Mouse (Mus musculus): ENCODE measurements at regions not wholly inside any gene's neighbourhood (a gene's known extent, or its start where the extent isn't known, plus 50 kb on each side); places are given as distances from the start of the nearest gene placed in this dataset.

GRCm38 (mm10) chr15:5459083-5459482 lies 215.1 kb upstream of the Ptger4 start:
- H3K4me1 ChIP-seq (replicated peaks; ENCODE audit: control insufficient read depth, insufficient read depth, low read length) = no peaks in the 10 kb centered on the region
- no peak overlapping the region for H3K4me2 ChIP-seq (ENCODE audit: low read depth, low read length)
- no peak overlapping the region for H3K9ac ChIP-seq (ENCODE audit: low read length)
- H3K36me3 ChIP-seq (ENCODE audit: control insufficient read depth, insufficient read depth, low read length) = no peaks in the 10 kb centered on the region
- 80% methylated on average over 3 of the region's 3 CpGs for WGBS
- H3K9me3 ChIP-seq (ENCODE audit: control insufficient read depth, low read length) = no peaks in the 10 kb centered on the region
- no peak overlapping the region for H3K27ac ChIP-seq (ENCODE audit: low read length)
- H3K27me3 ChIP-seq (ENCODE audit: control insufficient read depth, insufficient read depth, low read depth, low read length) = no peaks in the 10 kb centered on the region
- ATAC-seq (ENCODE audit: low read depth) = no peak
- H3K4me3 ChIP-seq (ENCODE audit: low read length) = no peak overlapping the region

GRCm38 (mm10) chr15:5459580-5459979 lies 215.6 kb upstream of the Ptger4 start:
- Histone ChIP-seq H3K4me1 (replicated peaks; ENCODE audit: control insufficient read depth, insufficient read depth, low read length) (no peaks in the 10 kb centered on the region), H3K9ac (ENCODE audit: low read length) (no peak overlapping the region), H3K4me2 (ENCODE audit: low read depth, low read length) (no peak overlapping the region), H3K27me3 (ENCODE audit: control insufficient read depth, insufficient read depth, low read depth, low read length) (no peaks in the 10 kb centered on the region), H3K4me3 (ENCODE audit: low read length) (no peak overlapping the region), H3K36me3 (ENCODE audit: control insufficient read depth, insufficient read depth, low read length) (no peaks in the 10 kb centered on the region), H3K9me3 (ENCODE audit: control insufficient read depth, low read length) (no peaks in the 10 kb centered on the region), H3K27ac (ENCODE audit: low read length) (no peak overlapping the region)
- ATAC-seq (ENCODE audit: low read depth) = no peak
- WGBS = 83% methylated on average over 4 of the region's 4 CpGs

- no peak for ATAC-seq (ENCODE audit: low read depth)
- no peak overlapping the region for H3K4me2 ChIP-seq (ENCODE audit: low read depth, low read length)
- H3K36me3 ChIP-seq (ENCODE audit: control insufficient read depth, insufficient read depth, low read length) = no peaks in the 10 kb centered on the region
- H3K9ac ChIP-seq (ENCODE audit: low read length) = no peak overlapping the region
- no peaks in the 10 kb centered on the region for H3K9me3 ChIP-seq (ENCODE audit: control insufficient read depth, low read length)
- H3K4me1 ChIP-seq (replicated peaks; ENCODE audit: control insufficient read depth, insufficient read depth, low read length) = no peaks in the 10 kb centered on the region
- 80% methylated on average over 3 of the region's 3 CpGs for WGBS
- H3K27ac ChIP-seq (ENCODE audit: low read length) = no peak overlapping the region
- H3K27me3 ChIP-seq (ENCODE audit: control insufficient read depth, insufficient read depth, low read depth, low read length) = no peaks in the 10 kb centered on the region
- H3K4me3 ChIP-seq (ENCODE audit: low read length) = no peak overlapping the region
These were observed 218.7 kb upstream of the Ptger4 start for GRCm38 (mm10) chr15:5462651-5463050.

- no peak for ATAC-seq (ENCODE audit: low read depth)
- Histone ChIP-seq H3K9me3 (ENCODE audit: control insufficient read depth, low read length) (no peaks in the 10 kb centered on the region), H3K4me1 (replicated peaks; ENCODE audit: control insufficient read depth, insufficient read depth, low read length) (no peaks in the 10 kb centered on the region), H3K4me3 (ENCODE audit: low read length) (no peak overlapping the region), H3K9ac (ENCODE audit: low read length) (no peak overlapping the region), H3K27ac (ENCODE audit: low read length) (no peak overlapping the region), H3K27me3 (ENCODE audit: control insufficient read depth, insufficient read depth, low read depth, low read length) (no peaks in the 10 kb centered on the region), H3K36me3 (ENCODE audit: control insufficient read depth, insufficient read depth, low read length) (no peaks in the 10 kb centered on the region), H3K4me2 (ENCODE audit: low read depth, low read length) (no peak overlapping the region)
- WGBS = 87% methylated on average over 5 of the region's 5 CpGs
These were observed 220.7 kb upstream of the Ptger4 start for GRCm38 (mm10) chr15:5464732-5465131.

- WGBS = 53% methylated on average over 3 of the region's 3 CpGs
- H3K4me3 ChIP-seq (ENCODE audit: low read length) = no peak overlapping the region
- H3K36me3 ChIP-seq (ENCODE audit: control insufficient read depth, insufficient read depth, low read length) = no peaks in the 10 kb centered on the region
- no peaks in the 10 kb centered on the region for H3K4me1 ChIP-seq (replicated peaks; ENCODE audit: control insufficient read depth, insufficient read depth, low read length)
- no peak overlapping the region for H3K4me2 ChIP-seq (ENCODE audit: low read depth, low read length)
- H3K27ac ChIP-seq (ENCODE audit: low read length) = no peak overlapping the region
- no peak overlapping the region for H3K9ac ChIP-seq (ENCODE audit: low read length)
- no peaks in the 10 kb centered on the region for H3K27me3 ChIP-seq (ENCODE audit: control insufficient read depth, insufficient read depth, low read depth, low read length)
- no peaks in the 10 kb centered on the region for H3K9me3 ChIP-seq (ENCODE audit: control insufficient read depth, low read length)
- no peak for ATAC-seq (ENCODE audit: low read depth)
These were observed 224.6 kb upstream of the Ptger4 start for GRCm38 (mm10) chr15:5468535-5469073.

- WGBS = 46% methylated on average over 1 of the region's 1 CpGs
- ATAC-seq (ENCODE audit: low read depth) = no peak
- H3K4me3 ChIP-seq (ENCODE audit: low read length) = no peak overlapping the region
These were observed 231.5 kb upstream of the Ptger4 start for GRCm38 (mm10) chr15:5475389-5475995.

GRCm38 (mm10) chr15:5493286-5493685 lies 249.3 kb upstream of the Ptger4 start:
- no peaks in the 10 kb centered on the region for H3K4me1 ChIP-seq (replicated peaks; ENCODE audit: control insufficient read depth, insufficient read depth, low read length)
- no peaks in the 10 kb centered on the region for H3K27me3 ChIP-seq (ENCODE audit: control insufficient read depth, insufficient read depth, low read depth, low read length)
- no peak overlapping the region for H3K9ac ChIP-seq (ENCODE audit: low read length)
- H3K27ac ChIP-seq (ENCODE audit: low read length) = no peak overlapping the region
- WGBS = 46% methylated on average over 3 of the region's 3 CpGs
- H3K36me3 ChIP-seq (ENCODE audit: control insufficient read depth, insufficient read depth, low read length) = no peaks in the 10 kb centered on the region
- no peaks in the 10 kb centered on the region for H3K9me3 ChIP-seq (ENCODE audit: control insufficient read depth, low read length)
- ATAC-seq (ENCODE audit: low read depth) = peak; percentile 52; the same call in 1 of the 2 replicates
- no peak overlapping the region for H3K4me3 ChIP-seq (ENCODE audit: low read length)
- no peak overlapping the region for H3K4me2 ChIP-seq (ENCODE audit: low read depth, low read length)

More at GRCm38 (mm10) chr15:5475389-5475995, 231.5 kb upstream of the Ptger4 start:
- Histone ChIP-seq H3K9ac (ENCODE audit: low read length) (no peak overlapping the region), H3K36me3 (ENCODE audit: control insufficient read depth, insufficient read depth, low read length) (no peaks in the 10 kb centered on the region), H3K4me1 (replicated peaks; ENCODE audit: control insufficient read depth, insufficient read depth, low read length) (no peaks in the 10 kb centered on the region), H3K4me2 (ENCODE audit: low read depth, low read length) (no peak overlapping the region), H3K9me3 (ENCODE audit: control insufficient read depth, low read length) (no peaks in the 10 kb centered on the region), H3K27me3 (ENCODE audit: control insufficient read depth, insufficient read depth, low read depth, low read length) (no peaks in the 10 kb centered on the region), H3K27ac (ENCODE audit: low read length) (no peak overlapping the region)

GRCm38 (mm10) chr15:5495187-5495849 lies 251.3 kb upstream of the Ptger4 start:
- Histone ChIP-seq H3K27me3 (ENCODE audit: control insufficient read depth, insufficient read depth, low read depth, low read length) (no peaks in the 10 kb centered on the region), H3K9me3 (ENCODE audit: control insufficient read depth, low read length) (no peaks in the 10 kb centered on the region), H3K27ac (ENCODE audit: low read length) (no peak overlapping the region), H3K4me3 (ENCODE audit: low read length) (no peak overlapping the region), H3K4me1 (replicated peaks; ENCODE audit: control insufficient read depth, insufficient read depth, low read length) (no peaks in the 10 kb centered on the region), H3K9ac (ENCODE audit: low read length) (no peak overlapping the region), H3K4me2 (ENCODE audit: low read depth, low read length) (no peak overlapping the region), H3K36me3 (ENCODE audit: control insufficient read depth, insufficient read depth, low read length) (no peaks in the 10 kb centered on the region)
- peak; percentile 38; the same call in 1 of the 2 replicates for ATAC-seq (ENCODE audit: low read depth)
- 58% methylated on average over 8 of the region's 8 CpGs for WGBS

- Histone ChIP-seq H3K9me3 (ENCODE audit: control insufficient read depth, low read length) (no peaks in the 10 kb centered on the region), H3K4me1 (replicated peaks; ENCODE audit: control insufficient read depth, insufficient read depth, low read length) (no peaks in the 10 kb centered on the region), H3K27ac (ENCODE audit: low read length) (no peak overlapping the region), H3K4me2 (ENCODE audit: low read depth, low read length) (no peak overlapping the region), H3K9ac (ENCODE audit: low read length) (no peak overlapping the region), H3K27me3 (ENCODE audit: control insufficient read depth, insufficient read depth, low read depth, low read length) (no peaks in the 10 kb centered on the region), H3K36me3 (ENCODE audit: control insufficient read depth, insufficient read depth, low read length) (no peaks in the 10 kb centered on the region), H3K4me3 (ENCODE audit: low read length) (no peak overlapping the region)
- no peak for ATAC-seq (ENCODE audit: low read depth)
- WGBS = 82% methylated on average over 2 of the region's 2 CpGs
These were observed 252.0 kb upstream of the Ptger4 start for GRCm38 (mm10) chr15:5495954-5496353.

All from lung, embryonic 16.5 days (tissue).